Mouse (Mus musculus) small intestine, adult 2 months (tissue): ENCODE measurements around the gene Hrh3. TPM values are rescaled to one million over a fixed set of nuclear protein-coding genes. Genes with fewer than 3 reads are reported as not detected.

Experiments
- H3K27ac ChIP-seq: fragments of 200-500 bp; 2 replicates; pipeline ENCODE4 v1.5.1; 2012; ENCODE audit warnings: low read depth, low read length, control low read depth, inconsistent platforms; ENCODE audit not compliant: insufficient read depth
- H3K27me3 ChIP-seq: fragments of 200-500 bp; 2 replicates; pipeline ENCODE4 v1.6.1; 2012; ENCODE audit warnings: mild to moderate bottlenecking, moderate library complexity, low read length, inconsistent platforms; ENCODE audit not compliant: control insufficient read depth, insufficient read depth
- H3K36me3 ChIP-seq: fragments of 200-500 bp; 2 replicates; pipeline ENCODE4 v1.6.1; 2012; ENCODE audit warnings: mild to moderate bottlenecking, low read length, control low read depth, inconsistent platforms; ENCODE audit not compliant: control insufficient read depth, insufficient read depth
- H3K4me1 ChIP-seq: fragments of 200-500 bp; 2 replicates; pipeline ENCODE4 v1.6.1; 2012; ENCODE audit warnings: low read length, inconsistent platforms, mixed read lengths; ENCODE audit not compliant: control insufficient read depth, insufficient read depth, insufficient read length
- H3K4me3 ChIP-seq: fragments of 200-500 bp; 2 replicates; pipeline ENCODE4 v1.5.1; 2012; ENCODE audit warnings: low read depth, mild to moderate bottlenecking, control low read depth, inconsistent platforms, low read length, moderate library complexity
- CTCF ChIP-seq: fragments of 200-500 bp; IDR thresholded peaks from 2 replicates; pipeline ENCODE4 v1.5.1; 2012; ENCODE audit warnings: low read depth, mild to moderate bottlenecking, control low read depth, inconsistent platforms, low read length, moderate library complexity, mixed read lengths; ENCODE audit not compliant: insufficient replicate concordance, insufficient read length; ENCODE audit errors: extremely low read depth
- POLR2A ChIP-seq: fragments of 200-500 bp; IDR thresholded peaks from 2 replicates; pipeline ENCODE4 v1.6.1; 2012; ENCODE audit warnings: low read depth, mild to moderate bottlenecking, control low read depth, inconsistent platforms, low read length, moderate library complexity
- WGBS: fragments of 180-500 bp; shearing (Covaris S2); methylation state at CpG from one replicate; pipeline ENCODE4 v1.1.7; 2018; 5-methylcytosine and 5-hydroxymethylcytosine counted together
- polyA plus RNA-seq: library from polyadenylated mRNA; depleted of rRNA; stranded (reverse); fragments of >200 nt; gene quantifications from 2 replicates; pipeline ENCODE4 v1.2.3, GENCODE M21; 2012

Hrh3 gene
- polyA plus RNA-seq, 1 experiment, result 0.08 TPM

DNA sequence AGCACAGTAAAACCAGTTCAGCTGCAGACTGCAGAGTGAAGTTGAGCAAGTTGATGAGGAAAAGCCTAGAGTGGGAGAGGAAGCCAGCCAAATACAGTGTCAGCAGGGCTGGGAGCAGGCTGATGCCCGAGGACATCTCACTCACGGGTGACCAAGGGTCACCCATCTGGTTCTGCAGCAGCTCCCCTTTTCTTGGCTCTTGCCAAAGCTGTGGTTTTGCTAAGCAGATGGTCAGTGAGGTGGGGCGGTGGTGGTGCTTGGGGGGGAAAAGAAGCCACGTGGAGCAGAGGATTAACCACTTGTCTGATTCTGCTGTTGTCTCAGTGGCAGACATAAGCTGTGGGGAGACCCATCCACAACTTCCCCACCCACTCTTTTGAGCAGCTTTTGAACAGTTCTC lies 21.9 kb upstream of the Hrh3 start:
- no peak for TF ChIP-seq CTCF
- TF ChIP-seq POLR2A, result no peak
- no peak overlapping the region for H3K27ac ChIP-seq
- 29% methylated on average over 4 of the region's 4 CpGs for WGBS

DNA sequence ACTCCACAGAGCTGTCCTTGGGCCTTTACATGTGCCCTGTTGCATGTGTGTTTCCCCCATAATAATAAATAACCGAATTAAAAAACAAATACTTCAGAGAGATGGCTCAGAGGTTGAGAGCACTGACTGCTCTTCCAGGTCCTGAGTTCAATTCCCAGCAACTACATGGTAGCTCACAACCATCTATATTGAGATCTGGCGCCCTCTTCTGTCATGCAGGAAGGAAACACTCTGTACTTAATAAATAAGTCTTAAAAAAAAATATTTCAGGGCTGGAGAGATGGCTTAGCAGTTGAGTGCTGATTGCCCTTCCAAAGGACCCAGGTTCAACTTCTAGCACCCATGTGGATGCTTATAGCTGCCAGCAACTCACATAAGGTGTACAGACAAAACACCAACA lies 19.9 kb upstream of the Hrh3 start:
- Histone ChIP-seq H3K4me3 (no peak overlapping the region), H3K27ac (no peak overlapping the region), H3K27me3 (no peaks in the 10 kb centered on the region), H3K4me1 (peaks cover 2% of the 10 kb centered on the region; the same call in 1 of the 2 replicates), H3K36me3 (no peaks in the 10 kb centered on the region)
- WGBS, result 96% methylated on average over 2 of the region's 2 CpGs
- TF ChIP-seq CTCF, result no peak
- no peak for TF ChIP-seq POLR2A

More for the DNA sequence above, 21.9 kb upstream of the Hrh3 start:
- H3K36me3 ChIP-seq, result no peaks in the 10 kb centered on the region
- H3K4me3 ChIP-seq, result no peak overlapping the region
- no peaks in the 10 kb centered on the region; the same call in 1 of the 2 replicates for H3K4me1 ChIP-seq
- no peaks in the 10 kb centered on the region for H3K27me3 ChIP-seq

DNA sequence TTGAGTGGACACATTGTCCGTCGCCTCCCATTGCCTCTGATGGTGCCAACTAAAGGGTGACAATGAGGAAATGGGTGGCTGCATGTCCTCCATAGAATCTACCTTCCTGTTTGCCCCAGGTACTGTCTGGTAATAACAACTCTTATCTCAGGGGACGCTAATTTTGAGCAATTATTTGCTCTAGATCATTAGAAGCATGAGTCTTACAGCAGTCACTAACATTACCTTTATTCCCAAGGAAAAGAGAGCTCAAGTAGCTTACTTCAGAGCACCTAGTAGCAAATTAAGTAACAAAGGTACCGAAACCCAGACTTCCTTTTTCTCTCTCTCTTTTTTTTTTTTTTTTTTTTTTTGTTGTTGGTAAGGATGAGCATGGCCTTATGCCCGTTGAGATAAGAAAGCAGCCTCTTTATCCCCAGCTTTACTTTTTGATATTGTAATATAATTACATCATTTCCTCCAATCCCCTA lies 16.0 kb upstream of the Hrh3 start:
- H3K27ac ChIP-seq, result peak overlapping the region; percentile 44; the same call in 1 of the 2 replicates
- no peak for TF ChIP-seq POLR2A
- no peak for TF ChIP-seq CTCF
- peak overlapping the region; percentile 89; the same call in 1 of the 2 replicates for H3K4me3 ChIP-seq
- no peaks in the 10 kb centered on the region for H3K27me3 ChIP-seq
- 14% methylated on average over 5 of the region's 5 CpGs for WGBS
- H3K36me3 ChIP-seq, result no peaks in the 10 kb centered on the region
- peaks cover 27% of the 10 kb centered on the region for H3K4me1 ChIP-seq

DNA sequence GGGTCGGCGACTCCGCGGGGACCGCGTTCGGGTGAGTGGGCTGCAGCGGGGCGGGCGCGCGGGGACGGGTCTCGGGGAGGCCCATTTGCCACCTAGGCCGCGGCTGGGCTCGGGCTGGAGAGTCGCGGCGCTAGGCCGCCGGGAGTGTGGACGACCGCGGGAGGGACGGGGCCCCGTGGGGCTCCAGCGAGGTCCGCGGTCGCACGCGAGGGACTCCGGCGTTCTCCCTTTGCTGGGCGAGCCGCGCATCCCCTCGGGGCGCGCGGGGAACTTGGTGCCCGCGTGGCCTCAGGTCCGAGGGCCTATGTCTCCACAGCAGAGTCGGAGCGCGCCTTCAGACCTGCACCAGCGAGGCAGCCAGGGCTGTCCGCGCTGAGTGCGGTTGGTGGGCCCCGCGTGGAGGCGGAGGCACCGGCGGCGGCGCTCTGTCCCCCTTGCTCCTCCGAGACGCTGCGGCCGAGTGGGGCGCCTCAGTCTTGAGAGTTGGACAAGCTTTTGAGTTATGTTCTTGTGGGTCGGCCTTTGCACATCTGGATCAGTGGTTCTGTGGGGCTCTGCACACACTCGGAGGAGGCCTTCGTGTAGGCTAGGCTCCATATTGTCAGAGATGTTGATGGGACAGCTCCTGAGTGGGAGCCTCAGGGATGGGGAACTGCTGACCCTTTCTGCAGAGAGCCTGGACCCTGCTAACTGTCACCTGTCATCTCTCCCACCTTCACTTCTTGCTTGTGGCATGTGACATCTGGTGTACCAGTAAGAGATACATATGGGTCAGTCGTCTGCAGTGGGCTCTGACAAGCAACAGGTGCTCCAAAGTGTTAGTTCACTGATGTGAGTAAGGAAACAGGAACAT lies 15.4 kb upstream of the Hrh3 start:
- peak overlapping the region; percentile 89 for H3K4me3 ChIP-seq
- peaks cover 27% of the 10 kb centered on the region for H3K4me1 ChIP-seq
- H3K27ac ChIP-seq, result peak overlapping the region; percentile 44
- H3K27me3 ChIP-seq, result no peaks in the 10 kb centered on the region
- no peaks in the 10 kb centered on the region for H3K36me3 ChIP-seq
- TF ChIP-seq CTCF, result no peak
- no peak for TF ChIP-seq POLR2A
- under 1% methylated on average over 67 of the region's 68 CpGs for WGBS

DNA sequence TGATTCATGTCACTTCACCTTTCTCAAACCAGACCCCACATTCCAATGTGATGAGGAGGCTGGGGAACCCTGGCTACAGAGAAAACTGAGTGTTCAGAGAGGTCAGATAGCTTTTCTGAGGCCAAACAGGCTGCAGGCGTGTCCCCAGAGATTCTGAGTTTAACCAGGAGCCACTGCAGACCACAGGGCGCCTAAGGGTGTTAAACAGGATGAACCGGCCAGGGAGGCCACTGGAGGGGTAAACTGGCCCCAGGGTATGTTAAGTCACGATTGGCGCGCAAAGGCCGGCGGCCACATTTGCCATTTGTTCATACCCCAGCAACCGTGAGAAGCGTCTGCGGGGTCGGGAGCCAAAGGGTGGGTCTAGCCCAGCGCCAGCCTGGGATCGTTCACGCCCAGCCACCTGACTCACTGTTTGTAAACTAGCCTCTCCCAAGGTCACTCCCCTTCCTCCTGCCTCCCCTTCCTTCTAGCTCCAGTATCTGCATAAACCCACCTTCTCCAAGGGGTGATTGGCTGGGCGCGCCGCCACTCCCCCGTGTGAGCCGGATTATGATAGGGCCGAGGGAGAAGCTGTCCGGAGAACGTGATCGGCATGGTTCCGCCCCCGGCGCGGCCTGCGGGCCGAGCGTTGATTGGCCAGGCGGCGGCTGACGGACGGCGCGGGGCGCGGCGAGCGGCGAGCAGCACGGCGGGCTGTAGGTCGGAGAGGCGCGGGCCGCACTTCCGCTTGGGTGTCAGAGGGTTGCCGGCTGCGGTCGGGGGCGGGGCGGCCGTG lies 14.6 kb upstream of the Hrh3 start, which contains the start of gene Osbpl2:
Gene Osbpl2, plus strand, starts transcription at position 646 of the 778 bp plus-strand sequence.
- Histone ChIP-seq H3K4me3 (peak within 1 kb of the TSS; percentile 89), H3K36me3 (no peaks in the 10 kb centered on the region), H3K27ac (peak within 1 kb of the TSS; percentile 44), H3K4me1 (peaks cover 27% of the 10 kb centered on the region), H3K27me3 (no peaks in the 10 kb centered on the region)
- TF ChIP-seq CTCF (no peak), POLR2A (peak; percentile 57; the same call in 1 of the 2 replicates)
- WGBS, result under 1% methylated on average over 55 of the region's 55 CpGs

DNA sequence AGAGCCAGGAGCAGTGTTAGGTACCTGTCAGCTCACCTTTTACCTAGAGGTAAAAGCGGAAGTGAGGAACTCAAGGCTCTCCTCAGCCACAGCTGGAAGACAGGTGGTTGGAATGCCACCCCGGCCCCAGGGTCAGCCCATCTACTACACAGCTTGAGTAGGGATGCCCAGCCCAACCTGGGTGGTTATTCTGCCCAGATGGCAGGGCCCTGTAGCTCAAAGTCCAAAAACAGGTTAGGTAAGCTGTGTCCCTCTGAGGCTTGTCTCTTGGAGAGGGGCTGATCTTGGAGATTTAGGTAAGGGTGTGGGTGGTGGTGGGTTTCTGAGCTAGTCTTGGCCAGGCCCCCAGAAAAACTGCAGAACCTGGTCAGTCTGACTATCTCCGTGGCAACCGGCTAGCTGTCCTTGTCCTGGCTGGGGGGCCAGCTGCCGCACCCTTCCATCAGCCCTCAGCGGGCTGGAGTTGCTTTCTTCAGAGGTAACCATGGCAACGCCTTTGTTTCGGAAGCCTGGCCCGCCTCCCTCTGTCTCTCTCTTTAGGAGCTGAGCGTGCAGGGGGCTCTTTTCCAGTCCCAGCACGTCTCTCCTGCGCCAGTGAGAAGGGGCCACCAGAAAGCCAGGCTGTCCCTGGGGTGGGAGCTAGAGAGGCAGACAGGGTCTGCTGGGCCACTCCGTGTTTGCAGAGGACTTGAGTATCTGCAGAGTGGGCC lies 13.4 kb upstream of the Hrh3 start:
- Histone ChIP-seq H3K27me3 (no peaks in the 10 kb centered on the region), H3K4me3 (no peak overlapping the region), H3K4me1 (peaks cover 27% of the 10 kb centered on the region), H3K27ac (no peak overlapping the region), H3K36me3 (no peaks in the 10 kb centered on the region)
- WGBS, result 11% methylated on average over 13 of the region's 13 CpGs
- no peak for TF ChIP-seq CTCF
- no peak for TF ChIP-seq POLR2A
